Mouse (Mus musculus): ENCODE results near the gene Rlim. TPM values are rescaled to one million over a fixed set of nuclear protein-coding genes. Genes with fewer than 3 reads are reported as not detected.

The Rlim gene
- total RNA-seq, 1 experiment, result 69.9 TPM

- H3K36me3 ChIP-seq (ENCODE audit: control insufficient read depth, insufficient read depth, low read length, poor library complexity, severe bottlenecking), result no peaks in the 10 kb centered on the region
- no peak overlapping the region for H3K4me3 ChIP-seq (ENCODE audit: insufficient read depth in 1 of 2, low read depth in 1 of 2, low read length in 2 of 2, poor library complexity in 1 of 2, severe bottlenecking in 1 of 2)
- H3K4me1 ChIP-seq (ENCODE audit: control insufficient read depth in 2 of 2, insufficient read depth in 2 of 2, low read length in 2 of 2, poor library complexity in 1 of 2), result no peaks in the 10 kb centered on the region
- H3K27ac ChIP-seq (ENCODE audit: insufficient read depth, low read depth, low read length, poor library complexity, severe bottlenecking), result no peak overlapping the region
- no peak overlapping the region for H3K9ac ChIP-seq (ENCODE audit: insufficient read depth, low read depth, low read length, poor library complexity, severe bottlenecking)
- in situ Hi-C loops (cut with MboI; ENCODE audit: low sequenced_read_pairs in 2 of 2, unreplicated experiment in 2 of 2), result no loop called here
- DNase-seq (ENCODE audit: low read depth, low spot score), result no peak
- no peak for TF ChIP-seq ZNF384 (IDR thresholded peaks at IDR 0.05; ENCODE audit: low read depth, low read length)
- TF ChIP-seq MAFK (IDR thresholded peaks at IDR 0.05; ENCODE audit: insufficient read depth, low read depth, low read length), result no peak
- no peak for TF ChIP-seq CHD2 (IDR thresholded peaks at IDR 0.05; ENCODE audit: low read depth, low read length)
- TF ChIP-seq HCFC1 (IDR thresholded peaks at IDR 0.05; ENCODE audit: borderline replicate concordance, insufficient read depth, low read length), result no peak
- no peaks in the 10 kb centered on the region for H3K9me3 ChIP-seq (ENCODE audit: control insufficient read depth, insufficient read depth, low read depth, low read length)
Measured at GRCm38 (mm10) chrX:103994741-103995140, 13.7 kb upstream of the Rlim start.

GRCm38 (mm10) chrX:103993864-103994263 is 12.8 kb upstream of the Rlim start:
- no peak overlapping the region for H3K9ac ChIP-seq (ENCODE audit: insufficient read depth, low read depth, low read length, poor library complexity, severe bottlenecking)
- TF ChIP-seq ZNF384 (IDR thresholded peaks at IDR 0.05; ENCODE audit: low read depth, low read length), result no peak
- no peak for TF ChIP-seq HCFC1 (IDR thresholded peaks at IDR 0.05; ENCODE audit: borderline replicate concordance, insufficient read depth, low read length)
- no peak for TF ChIP-seq CHD2 (IDR thresholded peaks at IDR 0.05; ENCODE audit: low read depth, low read length)
- no peak for TF ChIP-seq ZC3H11A (IDR thresholded peaks at IDR 0.05; ENCODE audit: borderline replicate concordance, low read depth, low read length)
- no peak for TF ChIP-seq MAFK (IDR thresholded peaks at IDR 0.05; ENCODE audit: insufficient read depth, low read depth, low read length)
- no peaks in the 10 kb centered on the region for H3K36me3 ChIP-seq (ENCODE audit: control insufficient read depth, insufficient read depth, low read length, poor library complexity, severe bottlenecking)
- no peak for DNase-seq (ENCODE audit: low read depth, low spot score)
- no peak overlapping the region for H3K4me3 ChIP-seq (ENCODE audit: insufficient read depth in 1 of 2, low read depth in 1 of 2, low read length in 2 of 2, poor library complexity in 1 of 2, severe bottlenecking in 1 of 2)
- no peaks in the 10 kb centered on the region for H3K4me1 ChIP-seq (ENCODE audit: control insufficient read depth in 2 of 2, insufficient read depth in 2 of 2, low read length in 2 of 2, poor library complexity in 1 of 2)
- in situ Hi-C loops (cut with MboI; ENCODE audit: low sequenced_read_pairs in 2 of 2, unreplicated experiment in 2 of 2), result no loop called here
- H3K9me3 ChIP-seq (ENCODE audit: control insufficient read depth, insufficient read depth, low read depth, low read length), result no peaks in the 10 kb centered on the region
- no peak overlapping the region for H3K27ac ChIP-seq (ENCODE audit: insufficient read depth, low read depth, low read length, poor library complexity, severe bottlenecking)

GRCm38 (mm10) chrX:103991702-103992101 is 10.6 kb upstream of the Rlim start:
- Histone ChIP-seq H3K4me1 (ENCODE audit: control insufficient read depth in 2 of 2, insufficient read depth in 2 of 2, low read length in 2 of 2, poor library complexity in 1 of 2) (no peaks in the 10 kb centered on the region), H3K36me3 (ENCODE audit: control insufficient read depth, insufficient read depth, low read length, poor library complexity, severe bottlenecking) (no peaks in the 10 kb centered on the region), H3K9ac (ENCODE audit: insufficient read depth, low read depth, low read length, poor library complexity, severe bottlenecking) (no peak overlapping the region), H3K4me3 (ENCODE audit: insufficient read depth in 1 of 2, low read depth in 1 of 2, low read length in 2 of 2, poor library complexity in 1 of 2, severe bottlenecking in 1 of 2) (no peak overlapping the region), H3K27ac (ENCODE audit: insufficient read depth, low read depth, low read length, poor library complexity, severe bottlenecking) (no peak overlapping the region), H3K9me3 (ENCODE audit: control insufficient read depth, insufficient read depth, low read depth, low read length) (no peaks in the 10 kb centered on the region)
- TF ChIP-seq ZNF384 (IDR thresholded peaks at IDR 0.05; ENCODE audit: low read depth, low read length) (no peak), CHD2 (IDR thresholded peaks at IDR 0.05; ENCODE audit: low read depth, low read length) (no peak), ZC3H11A (IDR thresholded peaks at IDR 0.05; ENCODE audit: borderline replicate concordance, low read depth, low read length) (peak; percentile 42; the same call in 1 of the 2 replicates)
- in situ Hi-C loops (cut with MboI; ENCODE audit: low sequenced_read_pairs in 2 of 2, unreplicated experiment in 2 of 2), result no loop called here
- no peak for DNase-seq (ENCODE audit: low read depth, low spot score)

- H3K9ac ChIP-seq (ENCODE audit: insufficient read depth, low read depth, low read length, poor library complexity, severe bottlenecking), result no peak overlapping the region
- in situ Hi-C loops (cut with MboI; ENCODE audit: low sequenced_read_pairs in 2 of 2, unreplicated experiment in 2 of 2), result no loop called here
- H3K36me3 ChIP-seq (ENCODE audit: control insufficient read depth, insufficient read depth, low read length, poor library complexity, severe bottlenecking), result no peaks in the 10 kb centered on the region
- no peak overlapping the region for H3K4me3 ChIP-seq (ENCODE audit: insufficient read depth in 1 of 2, low read depth in 1 of 2, low read length in 2 of 2, poor library complexity in 1 of 2, severe bottlenecking in 1 of 2)
- TF ChIP-seq HCFC1 (IDR thresholded peaks at IDR 0.05; ENCODE audit: borderline replicate concordance, insufficient read depth, low read length), result no peak
- TF ChIP-seq CHD2 (IDR thresholded peaks at IDR 0.05; ENCODE audit: low read depth, low read length), result no peak
- TF ChIP-seq MAFK (IDR thresholded peaks at IDR 0.05; ENCODE audit: insufficient read depth, low read depth, low read length), result peak; percentile 63
- no peak for TF ChIP-seq ZNF384 (IDR thresholded peaks at IDR 0.05; ENCODE audit: low read depth, low read length)
- 0 out of 2 replicates have a peak, but pooled peaks have one; percentile 4 for TF ChIP-seq ZC3H11A (IDR thresholded peaks at IDR 0.05; ENCODE audit: borderline replicate concordance, low read depth, low read length)
- no peaks in the 10 kb centered on the region for H3K9me3 ChIP-seq (ENCODE audit: control insufficient read depth, insufficient read depth, low read depth, low read length)
- peaks cover 0 to 4% of the 10 kb centered on the region in 2 experiments; a peak in 2 of 4 replicates for H3K4me1 ChIP-seq (ENCODE audit: control insufficient read depth in 2 of 2, insufficient read depth in 2 of 2, low read length in 2 of 2, poor library complexity in 1 of 2)
- H3K27ac ChIP-seq (ENCODE audit: insufficient read depth, low read depth, low read length, poor library complexity, severe bottlenecking), result no peak overlapping the region
- no peak for DNase-seq (ENCODE audit: low read depth, low spot score)
Measured at GRCm38 (mm10) chrX:103990392-103990791, 9.3 kb upstream of the Rlim start.
